Mouse (Mus musculus) bone marrow, adult 2 months (tissue): ENCODE results near the gene Cldn13.

Experiments
- CTCF ChIP-seq: fragments of 200-500 bp; IDR thresholded peaks from 2 replicates; pipeline ENCODE4 v1.5.1; 2011; ENCODE audit warnings: low read length, control low read depth; ENCODE audit not compliant: control insufficient read depth, insufficient read depth
- POLR2A ChIP-seq: fragments of 200-500 bp; IDR thresholded peaks from 2 replicates; pipeline ENCODE4 v1.6.1; 2011; ENCODE audit warnings: low read depth, mild to moderate bottlenecking, control low read depth, low read length, borderline replicate concordance; ENCODE audit not compliant: control insufficient read depth

GRCm38 (mm10) chr5:134887447-134888335 lies 27.6 kb downstream of the Cldn13 start:
- no peak for TF ChIP-seq CTCF
- no peak for TF ChIP-seq POLR2A
